Mouse (Mus musculus): ENCODE data around the gene Zbed4.

GRCm38 (mm10) chr15:88732405-88733020 lies 18.9 kb upstream of the Zbed4 start:
- no peak for TF ChIP-seq CTCF (IDR thresholded peaks at IDR 0.05; ENCODE audit: borderline replicate concordance, extremely low read depth, insufficient read depth, insufficient read length)
- no peak for TF ChIP-seq POLR2A (IDR thresholded peaks at IDR 0.05; ENCODE audit: borderline replicate concordance, extremely low read depth, insufficient read depth, insufficient read length, poor library complexity, severe bottlenecking)

Measured in brain, embryonic 14.5 days (tissue).